ENCODE assay signal across 23 mouse cellular contexts in genomic region chr14:74794931-74795330, GRCm38 (mm10).
DNase-seq lines count a peak whose midpoint lies in the region; ATAC-seq and TF ChIP-seq lines count a peak whose summit lies in the region.
"Had no signal": no experiment of that assay in that cellular context is flagged by ENCODE, and none has a peak within 500 bp of the region (broad histone marks: within the 10 kb centered on the region; RNA-seq: fewer than 3 reads in every experiment).

No protein-coding gene starts in this region.

- H3K27ac ChIP-seq in hindbrain, postnatal 0 days: no peak overlapping the region
- H3K27ac ChIP-seq in hindbrain, embryonic 10.5 days: no peak overlapping the region
- H3K27ac ChIP-seq in heart, embryonic 15.5 days: peak overlapping the region; percentile 42; the same call in 1 of the 2 replicates
- H3K27ac ChIP-seq: embryonic facial prominence, embryonic 10.5 days; forebrain, embryonic 12.5 days; heart, embryonic 13.5 days; hindbrain, embryonic 15.5 days; limb, embryonic 12.5 days; liver, embryonic 15.5 days; midbrain, embryonic 13.5 days had no signal

- H3K4me1 ChIP-seq in hindbrain, postnatal 0 days (ENCODE audit: insufficient read depth, low read length): peaks cover 10% of the 10 kb centered on the region
- H3K4me1 ChIP-seq in hindbrain, embryonic 10.5 days (replicated peaks): peaks cover 34% of the 10 kb centered on the region
- peaks cover 4% of the 10 kb centered on the region; the same call in 1 of the 2 replicates for H3K4me1 ChIP-seq in heart, embryonic 15.5 days (replicated peaks)

- TF ChIP-seq CTCF in hindbrain, postnatal 0 days (IDR thresholded peaks at IDR 0.05; ENCODE audit: low read depth): no peak

- WGBS in hindbrain, postnatal 0 days: 55% methylated on average over 12 of the region's 12 CpGs
- 76% methylated on average over 12 of the region's 12 CpGs for WGBS in hindbrain, embryonic 10.5 days
- WGBS in heart, embryonic 15.5 days: 60% methylated on average over 12 of the region's 12 CpGs

- H3K36me3 ChIP-seq in hindbrain, postnatal 0 days (ENCODE audit: insufficient read depth, low read length): no peaks in the 10 kb centered on the region
- no peaks in the 10 kb centered on the region for H3K36me3 ChIP-seq in hindbrain, embryonic 10.5 days
- peaks cover 24% of the 10 kb centered on the region for H3K36me3 ChIP-seq in heart, embryonic 15.5 days
- H3K36me3 ChIP-seq: forebrain, embryonic 12.5 days; midbrain, embryonic 13.5 days had no signal

- H3K4me2 ChIP-seq in hindbrain, postnatal 0 days (ENCODE audit: low read depth, low read length): no peak overlapping the region
- H3K4me2 ChIP-seq in heart, embryonic 15.5 days: no peak overlapping the region
- H3K4me2 ChIP-seq: forebrain, embryonic 12.5 days; heart, embryonic 13.5 days; hindbrain, embryonic 15.5 days; limb, embryonic 12.5 days; liver, embryonic 15.5 days; midbrain, embryonic 13.5 days had no signal

- H3K9ac ChIP-seq in hindbrain, postnatal 0 days (replicated peaks; ENCODE audit: low read length): no peak overlapping the region
- H3K9ac ChIP-seq in heart, embryonic 15.5 days: no peak overlapping the region
- H3K9ac ChIP-seq: forebrain, embryonic 12.5 days; heart, embryonic 13.5 days; hindbrain, embryonic 15.5 days; limb, embryonic 12.5 days; liver, embryonic 15.5 days; midbrain, embryonic 13.5 days had no signal

- peak; percentile 65 to 69 for DNase-seq in cerebellum, postnatal 10 days
- DNase-seq in cerebellum, adult 9-11 months: no peak
- DNase-seq in hindbrain, postnatal 0 days (ENCODE audit: low spot score): peak; percentile 20
- no peak for DNase-seq in hindbrain, embryonic 10.5 days (ENCODE audit: low spot score)
- peak; percentile 56 for DNase-seq in 3T3-L1 (ENCODE audit: low read depth, low spot score)
- no peak for DNase-seq in retina, postnatal 1 day
- no peak for DNase-seq in urinary bladder, postnatal 36 days (ENCODE audit: low spot score in 2 of 2)
- DNase-seq: adrenal gland, postnatal 14 days; cerebellum, adult 11 months; gastrocnemius, postnatal 10 days; kidney, postnatal 36 days; layer of hippocampus, adult 9-11 months; right cerebral cortex, postnatal 4 days had no signal

- no peaks in the 10 kb centered on the region for H3K9me3 ChIP-seq in hindbrain, postnatal 0 days (ENCODE audit: low read length)
- no peaks in the 10 kb centered on the region for H3K9me3 ChIP-seq in hindbrain, embryonic 10.5 days
- H3K9me3 ChIP-seq in heart, embryonic 15.5 days (replicated peaks): no peaks in the 10 kb centered on the region
- H3K9me3 ChIP-seq: embryonic facial prominence, embryonic 10.5 days; forebrain, embryonic 12.5 days; heart, embryonic 13.5 days; hindbrain, embryonic 15.5 days; limb, embryonic 12.5 days; liver, embryonic 15.5 days; midbrain, embryonic 13.5 days had no signal

- no peak for ATAC-seq in hindbrain, postnatal 0 days
- no peak for ATAC-seq in heart, embryonic 15.5 days (replicated peaks; ENCODE audit: insufficient number of reproducible peaks, insufficient read depth, low FRiP score, low read depth)
- ATAC-seq: intestine, embryonic 16.5 days; lung, postnatal 0 days; midbrain, embryonic 13.5 days had no signal

- no peak overlapping the region for H3K4me3 ChIP-seq in hindbrain, postnatal 0 days (ENCODE audit: low read length)
- no peak overlapping the region for H3K4me3 ChIP-seq in hindbrain, embryonic 10.5 days
- no peak overlapping the region for H3K4me3 ChIP-seq in heart, embryonic 15.5 days
- H3K4me3 ChIP-seq: embryonic facial prominence, embryonic 10.5 days; forebrain, embryonic 12.5 days; heart, embryonic 13.5 days; hindbrain, embryonic 15.5 days; limb, embryonic 12.5 days; liver, embryonic 15.5 days; midbrain, embryonic 13.5 days had no signal

- H3K27me3 ChIP-seq in hindbrain, postnatal 0 days (ENCODE audit: insufficient read depth, low read length): no peaks in the 10 kb centered on the region
- H3K27me3 ChIP-seq in hindbrain, embryonic 10.5 days (ENCODE audit: insufficient read depth, poor library complexity, severe bottlenecking): no peaks in the 10 kb centered on the region
- H3K27me3 ChIP-seq in heart, embryonic 15.5 days: no peaks in the 10 kb centered on the region
- H3K27me3 ChIP-seq: forebrain, embryonic 12.5 days; heart, embryonic 13.5 days; hindbrain, embryonic 15.5 days; limb, embryonic 12.5 days; liver, embryonic 15.5 days; midbrain, embryonic 13.5 days had no signal

Comparison
In these comparisons a context has a peak if more than half of its experiments do, and no peak if none do; other contexts are left out.
1. DNase-seq: peak in cerebellum, postnatal 10 days (2 of 2), hindbrain, postnatal 0 days (single experiment) and 3T3-L1 (single experiment); none in cerebellum, adult 9-11 months (single experiment), hindbrain, embryonic 10.5 days (single experiment), retina, postnatal 1 day (single experiment) and urinary bladder, postnatal 36 days (0 of 2).